Mouse (Mus musculus) stomach, postnatal 0 days (tissue): ENCODE measurements at regions not wholly inside any gene's neighbourhood (a gene's known extent, or its start where the extent isn't known, plus 50 kb on each side); places are given as distances from the start of the nearest gene placed in this dataset.

ENCODE experiments used
- ATAC-seq: fragments of 200-750 bp; cut with Nextera tagmentation; 2 replicates; pipeline ENCODE4 v1.8.0; 2017; ENCODE audit not compliant: low FRiP score, low TSS enrichment
- DNase-seq: peaks from one replicate; pipeline ENCODE4 v3.0.0-alpha.2; 2016; ENCODE audit warnings: low spot score
- H3K27ac ChIP-seq: fragments of 300-500 bp; sonication (generic); replicated peaks from 2 replicates; pipeline ENCODE4 v1.5.1; 2014; ENCODE audit warnings: mild to moderate bottlenecking, control low read depth
- H3K27me3 ChIP-seq: fragments of 300-500 bp; sonication (generic); 2 replicates; pipeline ENCODE4 v1.6.1; 2014; ENCODE audit warnings: low read length; ENCODE audit not compliant: control insufficient read depth, insufficient read depth
- H3K36me3 ChIP-seq: fragments of 300-500 bp; sonication (generic); 2 replicates; pipeline ENCODE4 v1.6.1; 2014; ENCODE audit warnings: low read length, mixed read lengths; ENCODE audit not compliant: control insufficient read depth, insufficient read depth
- H3K4me1 ChIP-seq: fragments of 300-500 bp; sonication (generic); replicated peaks from 2 replicates; pipeline ENCODE4 v1.6.1; 2014; ENCODE audit warnings: antibody characterized with exemption; ENCODE audit not compliant: control insufficient read depth, insufficient read depth
- H3K4me2 ChIP-seq: fragments of 300-500 bp; sonication (generic); replicated peaks from 2 replicates; pipeline ENCODE4 v1.6.1; 2014; ENCODE audit warnings: low read depth, mild to moderate bottlenecking, control low read depth, moderate library complexity
- H3K4me3 ChIP-seq: fragments of 300-500 bp; sonication (generic); 2 replicates; pipeline ENCODE4 v1.5.1; 2014; ENCODE audit warnings: low read depth, low read length, control low read depth
- H3K9ac ChIP-seq: fragments of 300-500 bp; sonication (generic); 2 replicates; pipeline ENCODE4 v1.6.1; 2014; ENCODE audit warnings: mild to moderate bottlenecking, low read length, control low read depth, mixed read lengths
- H3K9me3 ChIP-seq: fragments of 300-500 bp; sonication (generic); 2 replicates; pipeline ENCODE4 v1.6.1; 2016; ENCODE audit warnings: low read length; ENCODE audit not compliant: control insufficient read depth
- CTCF ChIP-seq: IDR thresholded peaks from 2 replicates; pipeline ENCODE4 v1.5.1; 2016; ENCODE audit warnings: antibody characterized with exemption, low read depth, mild to moderate bottlenecking, moderate library complexity
- EP300 ChIP-seq: optimal IDR thresholded peaks from 2 replicates; pipeline ENCODE3; 2016; ENCODE audit warnings: antibody characterized with exemption
- WGBS: fragments of 180-500 bp; shearing (Covaris S2); extraction: QIAGEN DNeasy Blood & Tissue Kit; methylation state at CpG from one replicate; pipeline ENCODE4 v1.1.7; 2014; 5-methylcytosine and 5-hydroxymethylcytosine counted together

DNA sequence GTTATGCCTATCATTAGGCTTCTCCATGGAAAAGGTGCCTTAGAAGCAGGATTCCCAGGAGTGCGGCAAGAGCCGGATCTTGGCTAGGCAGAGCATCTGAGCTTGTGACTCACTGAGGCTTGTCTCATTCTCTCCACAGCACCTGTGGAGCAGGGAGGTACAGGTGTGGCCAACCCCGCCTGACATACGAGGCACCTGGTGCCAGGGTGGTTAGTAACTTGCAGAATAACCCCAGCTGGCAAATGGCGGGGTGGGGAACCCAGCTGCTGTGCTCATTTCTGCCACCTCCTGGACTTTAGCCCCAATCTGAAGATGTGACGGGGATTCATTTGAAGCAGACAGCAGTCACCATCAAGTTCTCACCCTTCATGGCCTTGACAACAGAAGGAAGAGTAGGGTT lies 96.2 kb downstream of the Pdgfra start:
- no peaks in the 10 kb centered on the region for H3K4me1 ChIP-seq
- ATAC-seq = no peak
- H3K9ac ChIP-seq = no peak overlapping the region
- no peak overlapping the region for H3K27ac ChIP-seq
- 80% methylated on average over 6 of the region's 6 CpGs for WGBS
- no peaks in the 10 kb centered on the region for H3K36me3 ChIP-seq
- no peak overlapping the region for H3K4me3 ChIP-seq
- no peaks in the 10 kb centered on the region for H3K27me3 ChIP-seq
- TF ChIP-seq EP300 = no peak
- no peak for TF ChIP-seq CTCF
- DNase-seq = no peak
- H3K9me3 ChIP-seq = no peaks in the 10 kb centered on the region
- no peak overlapping the region for H3K4me2 ChIP-seq

DNA sequence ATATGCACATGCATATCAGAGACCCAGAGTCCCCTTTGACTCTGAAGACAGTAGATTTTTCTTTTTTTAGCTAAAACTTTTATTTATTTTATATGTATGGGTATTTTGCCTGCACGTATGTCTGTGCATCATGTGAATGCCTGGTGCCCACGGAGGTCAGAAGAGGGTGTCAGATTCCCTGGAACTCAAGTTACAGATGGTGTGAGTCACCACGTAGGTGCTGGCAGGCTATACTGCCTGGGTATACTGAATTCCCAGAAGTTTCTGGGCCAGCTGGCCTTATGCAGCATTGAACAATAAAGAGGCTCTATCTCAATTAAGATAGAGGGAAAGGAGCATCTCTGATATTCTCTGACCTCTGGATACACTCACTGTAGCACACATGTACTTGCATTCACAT lies 97.6 kb downstream of the Pdgfra start:
- Histone ChIP-seq H3K36me3 (no peaks in the 10 kb centered on the region), H3K9ac (no peak overlapping the region), H3K4me3 (no peak overlapping the region), H3K9me3 (no peaks in the 10 kb centered on the region), H3K27me3 (no peaks in the 10 kb centered on the region), H3K4me1 (no peaks in the 10 kb centered on the region), H3K4me2 (no peak overlapping the region), H3K27ac (no peak overlapping the region)
- DNase-seq (no peak), ATAC-seq (no peak)
- no peak for TF ChIP-seq CTCF
- no peak for TF ChIP-seq EP300
- 84% methylated on average over 3 of the region's 3 CpGs for WGBS

DNA sequence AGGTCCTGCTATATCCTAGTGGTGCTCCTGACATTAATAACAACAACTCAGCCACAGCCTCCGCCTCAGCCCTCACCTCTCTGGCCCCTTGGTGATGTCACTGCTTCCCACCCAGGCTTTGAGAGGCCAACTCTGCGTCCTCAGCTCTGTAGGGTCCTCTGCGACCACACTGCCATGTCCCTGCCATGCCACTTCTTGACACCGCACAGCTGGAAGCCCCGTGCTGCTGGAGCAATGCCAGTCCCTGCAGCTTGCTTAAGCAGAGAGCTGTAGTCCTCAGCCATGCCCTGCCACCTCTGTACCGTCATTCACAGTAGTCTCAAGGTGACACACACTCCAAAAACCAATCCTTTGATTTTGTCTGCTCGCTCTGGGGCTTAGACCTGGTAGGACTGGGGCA lies 101.3 kb downstream of the Pdgfra start:
- Histone ChIP-seq H3K36me3 (no peaks in the 10 kb centered on the region), H3K9ac (no peak overlapping the region), H3K27me3 (no peaks in the 10 kb centered on the region), H3K27ac (no peak overlapping the region), H3K4me2 (no peak overlapping the region), H3K4me3 (no peak overlapping the region), H3K9me3 (no peaks in the 10 kb centered on the region), H3K4me1 (no peaks in the 10 kb centered on the region)
- WGBS = 63% methylated on average over 7 of the region's 7 CpGs
- TF ChIP-seq CTCF (no peak), EP300 (no peak)
- ATAC-seq (peak; percentile 36; the same call in 1 of the 2 replicates), DNase-seq (no peak)

DNA sequence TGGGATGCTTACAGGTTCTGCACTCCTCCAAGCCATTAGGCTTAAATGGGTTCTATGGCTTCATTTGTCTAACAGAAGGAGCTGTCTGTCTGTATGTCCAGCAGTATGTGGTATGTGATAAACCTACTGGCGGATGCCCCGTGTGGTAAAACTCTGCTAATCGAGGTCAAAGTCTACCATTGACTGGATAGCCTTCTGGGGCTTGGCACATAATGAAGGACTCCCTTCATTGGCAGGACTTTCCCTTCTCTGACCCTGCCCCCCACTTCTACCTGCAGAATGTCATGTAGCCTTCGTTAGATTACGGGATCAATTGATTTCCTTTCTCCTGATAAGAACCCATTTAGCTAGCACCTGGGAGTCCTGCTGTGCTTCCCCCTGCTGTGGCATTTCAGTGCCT lies 101.7 kb downstream of the Pdgfra start:
- Histone ChIP-seq H3K4me3 (no peak overlapping the region), H3K27me3 (no peaks in the 10 kb centered on the region), H3K4me1 (no peaks in the 10 kb centered on the region), H3K9me3 (no peaks in the 10 kb centered on the region), H3K36me3 (no peaks in the 10 kb centered on the region), H3K27ac (no peak overlapping the region), H3K4me2 (no peak overlapping the region), H3K9ac (no peak overlapping the region)
- ATAC-seq = 0 out of 2 replicates have a peak, but pooled peaks have one; percentile 3
- no peak for DNase-seq
- TF ChIP-seq EP300 (no peak), CTCF (no peak)
- WGBS = 71% methylated on average over 5 of the region's 5 CpGs

DNA sequence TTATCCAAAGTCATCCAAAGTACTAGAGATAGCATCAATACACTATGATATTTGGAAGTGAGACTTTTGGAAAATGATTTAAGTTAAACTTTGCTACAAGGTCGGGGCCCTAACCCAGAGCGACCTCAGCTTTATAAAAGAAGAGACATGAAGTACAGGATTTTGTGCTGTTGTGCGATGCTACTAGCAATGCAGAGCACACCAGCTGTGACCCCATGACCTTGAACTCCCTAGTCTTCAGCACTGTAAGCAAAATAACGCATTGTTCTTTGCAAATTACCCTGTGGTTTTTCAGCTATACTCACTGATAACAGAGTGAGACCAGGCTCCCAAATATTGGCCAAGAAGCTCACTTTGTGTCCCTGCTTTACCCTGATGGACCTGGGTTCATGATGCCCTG lies 104.1 kb downstream of the Pdgfra start:
- Histone ChIP-seq H3K27ac (no peak overlapping the region), H3K4me2 (no peak overlapping the region), H3K27me3 (no peaks in the 10 kb centered on the region), H3K9ac (no peak overlapping the region), H3K9me3 (no peaks in the 10 kb centered on the region), H3K4me3 (no peak overlapping the region), H3K4me1 (no peaks in the 10 kb centered on the region), H3K36me3 (no peaks in the 10 kb centered on the region)
- TF ChIP-seq CTCF (no peak), EP300 (no peak)
- WGBS = 72% methylated on average over 4 of the region's 4 CpGs
- no peak for DNase-seq
- no peak for ATAC-seq

DNA sequence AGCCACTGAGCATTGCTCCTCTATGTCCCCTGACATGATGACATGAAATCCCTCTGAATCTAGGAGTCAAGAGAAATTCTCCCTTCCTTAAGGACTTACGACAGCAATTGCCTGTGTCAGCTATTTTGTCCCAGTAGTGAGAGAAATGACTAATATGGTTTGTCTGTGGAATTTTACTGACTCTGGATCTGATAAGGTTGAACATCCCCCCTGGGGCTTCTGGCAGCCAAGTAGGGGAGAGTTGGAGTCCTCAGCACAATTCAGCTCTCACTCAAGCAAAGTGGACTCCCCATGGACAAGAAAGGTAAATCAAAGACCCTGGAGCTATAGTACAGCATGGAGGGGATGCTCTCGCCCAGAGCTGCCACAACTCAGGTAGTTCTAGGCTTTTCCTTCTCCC lies 105.0 kb downstream of the Pdgfra start:
- Histone ChIP-seq H3K27me3 (no peaks in the 10 kb centered on the region), H3K4me2 (no peak overlapping the region), H3K27ac (no peak overlapping the region), H3K9me3 (no peaks in the 10 kb centered on the region), H3K4me1 (no peaks in the 10 kb centered on the region), H3K36me3 (no peaks in the 10 kb centered on the region), H3K4me3 (no peak overlapping the region), H3K9ac (no peak overlapping the region)
- WGBS = 71% methylated on average over 2 of the region's 2 CpGs
- ATAC-seq (no peak), DNase-seq (no peak)
- TF ChIP-seq CTCF (no peak), EP300 (no peak)
